Mouse (Mus musculus): ENCODE data around the gene Nab1.

DNA sequence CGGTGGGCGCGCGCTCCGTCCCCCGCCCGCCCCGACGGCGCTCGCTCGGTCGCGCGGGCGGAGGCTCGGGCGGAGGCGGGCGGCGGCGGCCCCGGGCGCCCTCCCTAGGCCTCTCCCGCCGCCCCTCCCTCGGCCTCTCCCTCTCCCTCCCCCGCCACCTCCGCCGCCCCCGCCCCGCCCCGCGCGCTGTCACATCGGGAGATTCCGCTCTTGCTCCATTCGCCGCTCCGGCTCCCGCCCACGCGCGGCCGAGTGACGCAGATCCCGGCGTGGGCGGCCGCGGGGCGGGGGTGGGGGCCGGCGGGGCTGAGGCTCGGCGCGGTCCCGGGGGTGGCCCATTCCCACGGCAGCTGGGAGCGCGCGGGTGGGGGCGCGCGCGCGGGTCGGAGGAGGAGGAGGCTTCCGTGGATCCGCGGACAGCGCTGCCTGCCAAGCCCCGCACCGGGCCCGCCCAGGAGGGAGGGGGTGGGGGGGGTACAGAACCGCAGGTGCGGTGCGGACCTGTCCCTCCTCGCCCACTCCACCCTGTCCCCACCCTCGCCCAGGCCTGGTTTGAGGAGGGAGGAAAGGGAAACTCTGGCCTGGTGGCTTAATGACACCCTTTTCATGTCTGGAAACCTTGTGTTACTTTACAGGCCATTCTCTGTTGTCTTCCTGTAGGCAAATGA, at the start of gene Nab1:
- TF ChIP-seq EP300 (optimal IDR thresholded peaks at IDR 0.05) (no peak), CTCF (IDR thresholded peaks at IDR 0.05; ENCODE audit: low read depth) (no peak)

All from stomach, postnatal 0 days (tissue).